Mouse (Mus musculus) frontal cortex, postnatal 10 days (tissue): ENCODE measurements at regions not wholly inside any gene's neighbourhood (a gene's known extent, or its start where the extent isn't known, plus 50 kb on each side); places are given as distances from the start of the nearest gene placed in this dataset.

Experiments used
- DNase-seq, 2 experiments: peaks; one replicate each; pipeline ENCODE4 v3.0.0; 2022; ENCODE audit warnings: low spot score in 2 of 2, mixed read lengths in 1 of 2

DNA sequence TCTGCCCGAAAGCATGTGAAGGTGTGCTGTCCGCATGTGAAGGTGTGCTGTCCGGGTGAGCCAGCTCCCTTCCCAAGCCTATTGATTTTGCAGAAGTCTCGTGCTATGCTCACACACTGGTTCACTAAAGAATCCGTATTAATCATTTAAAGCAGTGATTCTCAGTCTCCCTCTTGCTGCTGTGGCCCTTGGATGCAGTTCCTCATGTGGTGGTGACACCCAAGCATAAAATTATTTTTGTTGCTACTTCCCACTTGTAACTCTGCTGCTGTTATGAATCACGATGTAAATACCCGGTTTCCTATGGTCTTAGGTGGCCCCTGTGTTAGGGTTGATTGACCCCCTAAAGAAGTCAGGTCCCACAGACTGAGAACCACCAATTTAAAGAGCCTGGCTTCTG is 55.7 kb upstream of the Emb start:
- no peak for DNase-seq

DNA sequence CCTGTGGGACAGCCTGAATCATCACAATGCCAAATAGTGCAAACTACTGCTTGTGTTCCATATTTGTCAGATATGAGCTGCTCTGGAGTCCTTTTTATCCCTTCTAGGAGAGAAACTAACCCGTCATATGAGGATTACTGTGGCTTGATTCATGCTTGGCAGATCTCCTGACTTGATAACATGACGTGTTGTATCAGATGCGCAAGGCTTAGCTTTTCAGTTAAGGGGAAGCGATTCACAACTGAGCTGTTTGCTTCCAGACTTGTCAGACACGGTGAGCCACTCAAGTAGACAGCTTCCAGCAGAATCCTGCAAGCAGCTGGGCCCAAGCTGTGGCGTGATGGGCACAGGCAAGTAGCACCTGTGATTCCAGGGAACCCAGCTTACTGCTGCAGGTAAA is 64.5 kb upstream of the Emb start:
- peak in 1 of 2 experiments; percentile 9 for DNase-seq

DNA sequence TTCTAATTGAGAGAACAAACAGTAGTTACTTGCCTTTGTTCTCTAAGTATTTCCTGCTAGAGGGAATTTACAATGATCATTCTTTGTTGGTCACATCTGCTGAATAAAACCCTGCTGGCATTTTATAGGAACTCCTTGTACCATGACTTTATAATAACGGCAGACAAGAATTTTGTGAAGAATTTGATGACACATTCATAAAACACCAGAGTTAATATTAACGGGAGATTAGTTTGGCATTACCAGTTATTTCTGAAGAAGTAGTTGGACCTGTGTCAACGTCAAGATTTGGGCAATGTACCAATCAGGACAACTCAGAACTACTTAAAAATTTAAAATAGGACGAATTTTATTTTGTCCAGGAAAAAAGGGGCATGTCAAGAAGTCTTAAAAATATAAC is 65.1 kb upstream of the Emb start:
- no peak for DNase-seq

DNA sequence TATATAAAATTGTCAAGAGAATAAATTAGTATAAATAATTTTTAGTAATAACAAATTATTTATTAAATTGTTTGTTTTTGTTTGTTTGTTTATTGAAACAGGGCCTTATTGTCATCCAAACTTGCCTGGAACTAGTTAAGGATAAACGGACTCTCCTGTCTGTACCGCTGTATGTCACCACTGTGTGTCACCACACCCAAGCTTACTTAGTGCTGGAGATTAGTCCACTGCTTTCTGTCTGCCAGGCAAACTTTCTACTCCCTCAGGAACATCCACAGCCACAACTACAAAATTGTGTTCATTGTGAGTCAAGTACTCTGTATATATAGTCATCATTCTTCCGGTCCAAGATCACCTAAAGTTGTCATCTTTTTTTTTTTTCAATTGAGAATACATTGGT is 74.0 kb upstream of the Emb start:
- no peak for DNase-seq

DNA sequence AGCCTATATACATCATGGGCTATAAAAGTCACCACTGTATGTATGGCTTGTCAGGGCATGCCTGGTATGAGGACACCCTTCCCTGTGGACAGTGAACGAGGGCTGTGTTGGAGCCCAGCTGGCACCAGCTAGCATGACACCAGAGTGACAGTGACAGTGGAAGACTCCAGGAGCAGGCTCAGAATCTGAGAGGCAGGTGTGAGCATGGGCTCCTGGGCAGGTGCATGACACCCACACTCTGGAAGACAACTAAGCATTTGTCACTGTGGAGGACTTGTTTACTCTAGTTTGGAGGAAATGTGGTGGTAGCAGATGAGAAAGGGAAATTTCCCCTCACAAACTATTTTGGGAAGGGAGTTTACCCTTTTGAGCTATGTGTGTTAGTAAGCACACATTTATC is 76.2 kb upstream of the Emb start:
- DNase-seq, result no peak

DNA sequence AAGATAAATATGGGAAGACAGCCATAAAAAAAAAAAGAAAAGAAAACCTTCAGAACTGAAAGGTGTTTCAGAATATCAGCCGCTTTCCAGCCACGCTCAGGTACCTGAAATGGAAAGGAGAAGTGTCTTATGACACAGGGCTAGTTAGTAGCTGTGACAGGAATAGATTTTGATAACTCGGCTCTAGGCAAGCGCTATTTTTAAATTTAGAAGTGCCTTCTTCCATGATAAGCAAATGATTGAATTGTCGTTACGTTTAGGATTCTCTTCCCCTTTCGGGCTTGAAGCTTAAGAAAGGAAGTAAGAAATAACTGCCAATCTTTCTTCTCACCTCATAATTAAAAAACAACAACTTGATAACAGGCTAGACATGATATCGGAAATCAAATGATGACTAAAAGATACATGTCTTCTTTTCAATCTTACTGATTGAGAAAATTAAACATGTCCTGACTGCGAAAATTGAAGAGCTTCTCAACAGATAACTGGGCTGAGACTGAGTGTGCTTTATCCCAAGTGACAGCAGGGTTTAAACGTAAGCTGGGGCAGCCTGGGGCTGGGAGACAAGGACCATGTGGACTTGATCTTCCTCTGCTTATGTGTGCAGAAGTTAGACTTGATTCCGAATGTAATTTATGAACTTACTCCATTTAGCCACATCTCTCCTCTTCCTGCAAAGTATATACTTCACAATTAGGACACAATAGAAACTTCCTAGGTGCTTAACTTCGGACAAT is 80.4 kb upstream of the Emb start:
- DNase-seq, result no peak

DNA sequence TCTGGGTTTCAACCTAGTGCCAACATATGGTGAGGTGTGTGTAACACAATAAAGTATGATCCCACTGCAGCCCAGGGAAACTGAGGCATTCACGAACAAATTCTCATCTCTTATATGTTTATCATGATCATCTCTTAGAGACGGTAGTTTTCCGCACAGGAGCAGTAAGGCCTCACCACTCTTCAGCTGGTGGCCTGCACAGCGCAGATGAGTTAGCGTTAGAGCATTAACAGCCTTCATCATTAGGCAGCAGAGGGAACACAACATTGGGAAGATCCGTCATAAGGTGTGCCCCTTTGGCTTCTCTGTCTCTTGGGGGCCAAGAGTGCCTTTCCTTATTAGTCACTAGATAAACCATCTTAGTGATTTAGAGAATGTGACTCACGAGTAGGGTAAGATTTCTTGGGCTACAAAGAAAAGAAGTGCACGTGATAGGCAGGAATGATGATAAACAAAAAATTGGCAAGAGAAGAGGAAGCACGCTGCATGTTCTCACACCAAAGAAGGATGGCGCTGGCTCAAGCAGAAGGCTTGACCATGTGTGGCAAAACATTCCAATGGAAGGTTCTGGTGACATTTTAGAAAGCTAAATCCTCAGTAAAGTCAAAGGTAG is 81.1 kb upstream of the Emb start:
- DNase-seq, result no peak

DNA sequence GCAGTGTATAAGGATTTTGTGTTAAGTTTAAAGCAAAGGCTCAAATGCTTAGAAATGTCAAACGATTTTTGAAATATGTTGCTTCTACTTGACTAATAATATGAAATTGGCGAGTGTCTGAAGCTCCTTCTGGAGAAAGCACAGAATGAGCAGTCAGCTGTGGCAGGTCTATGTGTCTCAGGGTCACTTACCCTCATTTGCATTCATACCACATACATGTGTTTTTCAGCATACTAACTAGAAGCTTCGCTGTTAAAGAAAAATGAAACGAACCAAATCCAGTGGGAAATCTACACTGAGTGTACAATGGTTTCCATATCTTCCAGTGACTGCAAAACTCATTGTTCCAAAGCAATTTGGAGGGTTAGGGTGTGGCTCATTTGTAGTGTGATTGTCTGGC is 88.7 kb upstream of the Emb start:
- no peak for DNase-seq

DNA sequence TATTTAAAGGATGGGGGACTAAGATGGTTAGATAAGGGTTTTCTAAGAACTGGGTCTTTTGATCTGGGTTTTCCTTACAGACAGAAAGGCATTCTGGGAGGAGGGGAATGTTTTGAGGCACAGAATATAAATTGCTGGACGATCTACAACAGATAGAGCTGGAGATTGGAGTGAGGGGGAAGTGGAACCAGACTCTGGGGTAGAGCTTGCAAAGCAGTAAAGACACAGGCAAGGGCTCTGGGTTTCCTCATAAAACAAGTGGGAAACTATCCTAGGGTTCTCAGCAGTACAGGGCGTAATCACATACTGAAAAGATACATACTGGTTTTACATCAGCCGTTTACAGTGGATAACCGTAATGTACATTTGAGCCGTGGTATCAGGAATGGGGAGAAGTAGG is 89.5 kb upstream of the Parp8 start:
- DNase-seq, result no peak

DNA sequence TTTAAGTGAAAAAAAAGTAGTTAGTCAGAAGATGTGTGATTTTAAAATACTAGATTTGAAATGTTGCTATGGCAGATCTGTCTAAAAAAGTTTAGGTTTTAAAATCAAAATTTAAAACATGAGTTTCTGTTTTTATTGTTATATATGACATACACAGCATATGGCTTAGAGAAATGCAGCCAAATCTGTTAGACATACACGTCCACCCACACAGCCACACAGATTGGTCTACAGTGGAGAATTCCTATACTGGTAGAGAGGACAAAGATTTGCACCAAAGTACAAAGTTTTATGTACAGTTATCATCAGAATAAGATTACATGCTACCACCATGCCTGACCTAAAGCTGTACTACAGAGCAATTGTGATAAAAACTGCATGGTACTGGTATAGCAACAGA is 87.1 kb upstream of the Parp8 start:
- DNase-seq, result no peak

DNA sequence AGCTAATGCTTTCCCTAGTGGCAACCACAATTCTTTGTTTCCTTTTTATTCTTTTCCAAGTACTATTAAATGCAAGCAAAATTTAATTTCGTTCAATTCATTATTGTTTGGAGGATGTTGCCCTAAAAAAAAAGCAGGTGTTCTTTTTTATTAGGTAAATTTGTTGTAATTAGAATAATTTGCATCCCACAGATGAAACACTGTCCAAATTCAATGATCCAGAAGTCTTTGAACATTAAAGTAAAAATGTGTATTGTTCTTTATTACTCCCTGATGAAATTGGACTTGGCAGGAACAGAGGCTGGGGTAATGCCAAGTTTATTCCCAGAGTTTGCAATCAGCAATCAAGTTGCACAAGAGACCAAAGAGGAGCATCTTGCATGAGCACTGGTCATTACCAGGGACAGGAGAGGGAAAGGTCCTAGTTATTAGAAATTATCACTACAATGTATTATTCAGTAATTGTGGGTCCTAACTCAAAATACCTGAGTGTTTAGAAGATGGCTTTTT is 79.9 kb upstream of the Parp8 start:
- DNase-seq, result no peak

DNA sequence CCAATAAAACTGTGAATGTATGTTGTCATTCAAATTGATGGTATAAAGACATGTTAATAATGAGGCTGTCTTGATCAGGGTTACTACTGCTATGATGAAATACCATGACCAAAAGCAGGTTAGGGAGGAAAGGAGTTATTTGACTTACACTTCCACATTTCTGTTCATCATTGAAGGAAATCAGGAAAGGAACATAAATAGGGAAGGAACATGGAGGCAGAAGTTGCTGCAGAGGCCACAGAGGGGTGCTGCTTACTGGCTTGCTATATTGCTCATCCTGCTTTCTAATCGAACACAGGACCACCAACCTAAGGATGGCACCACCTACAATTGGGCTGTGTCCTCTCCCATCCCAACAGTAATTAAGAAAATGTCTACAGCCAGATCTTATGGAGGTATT is 69.4 kb upstream of the Parp8 start:
- no peak for DNase-seq

DNA sequence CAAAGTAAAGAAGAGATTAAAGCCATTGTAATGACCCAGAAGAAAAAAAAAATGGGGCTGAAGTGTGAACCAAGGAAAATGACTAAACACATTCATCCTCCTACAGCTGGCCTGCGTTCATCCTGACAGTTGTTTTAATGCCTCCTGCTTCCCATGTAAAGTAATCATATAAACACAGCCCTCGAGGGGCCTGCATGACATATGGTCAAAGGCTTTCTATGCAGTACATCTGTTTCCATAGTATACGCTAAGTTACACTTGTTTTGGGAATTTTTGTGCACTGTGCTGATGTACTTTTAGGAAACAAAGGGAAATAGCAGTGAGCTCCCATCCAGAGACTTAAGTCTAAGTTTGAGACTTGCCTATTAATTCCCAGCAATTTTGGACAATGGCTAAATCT is 63.3 kb upstream of the Parp8 start:
- no peak for DNase-seq

DNA sequence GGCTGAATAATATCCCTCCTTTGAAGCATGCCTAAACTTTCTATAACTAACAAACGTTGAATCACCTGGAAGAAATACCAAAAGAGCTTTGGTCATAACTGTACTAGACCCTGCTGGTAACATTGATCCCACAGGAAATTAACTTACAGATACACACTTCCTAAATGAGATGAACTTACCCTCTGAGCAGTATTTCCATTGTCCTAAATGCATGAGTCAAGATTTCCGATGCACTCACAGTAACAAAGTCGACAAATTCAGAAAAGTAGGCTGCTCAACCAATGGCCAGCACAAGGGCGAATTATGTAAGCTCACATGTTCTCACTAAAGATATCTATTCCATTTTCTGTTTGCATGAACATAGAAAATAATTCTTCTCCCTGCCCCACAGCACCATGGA is 57.4 kb upstream of the Parp8 start:
- DNase-seq, result no peak

DNA sequence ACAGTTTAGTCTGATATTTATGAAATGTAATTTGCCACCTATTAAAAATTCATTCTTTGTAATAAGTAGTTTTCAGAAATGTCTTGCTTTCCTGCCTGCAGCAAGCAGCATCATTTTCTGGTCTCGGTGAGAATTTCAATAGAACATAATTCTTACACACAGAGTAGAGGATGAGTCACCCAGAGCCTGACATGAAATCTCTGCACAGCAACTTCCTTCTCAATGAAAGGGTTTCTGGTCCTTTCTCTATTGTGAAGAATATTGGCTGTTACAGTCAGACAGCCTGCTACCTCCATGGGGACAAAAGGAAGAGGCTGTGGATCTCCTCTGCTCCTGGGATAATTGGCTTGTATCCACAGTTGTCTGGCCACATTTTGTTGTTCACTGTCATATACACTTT is 54.0 kb upstream of the Parp8 start:
- DNase-seq, result no peak
